In the genomic region with DNA sequence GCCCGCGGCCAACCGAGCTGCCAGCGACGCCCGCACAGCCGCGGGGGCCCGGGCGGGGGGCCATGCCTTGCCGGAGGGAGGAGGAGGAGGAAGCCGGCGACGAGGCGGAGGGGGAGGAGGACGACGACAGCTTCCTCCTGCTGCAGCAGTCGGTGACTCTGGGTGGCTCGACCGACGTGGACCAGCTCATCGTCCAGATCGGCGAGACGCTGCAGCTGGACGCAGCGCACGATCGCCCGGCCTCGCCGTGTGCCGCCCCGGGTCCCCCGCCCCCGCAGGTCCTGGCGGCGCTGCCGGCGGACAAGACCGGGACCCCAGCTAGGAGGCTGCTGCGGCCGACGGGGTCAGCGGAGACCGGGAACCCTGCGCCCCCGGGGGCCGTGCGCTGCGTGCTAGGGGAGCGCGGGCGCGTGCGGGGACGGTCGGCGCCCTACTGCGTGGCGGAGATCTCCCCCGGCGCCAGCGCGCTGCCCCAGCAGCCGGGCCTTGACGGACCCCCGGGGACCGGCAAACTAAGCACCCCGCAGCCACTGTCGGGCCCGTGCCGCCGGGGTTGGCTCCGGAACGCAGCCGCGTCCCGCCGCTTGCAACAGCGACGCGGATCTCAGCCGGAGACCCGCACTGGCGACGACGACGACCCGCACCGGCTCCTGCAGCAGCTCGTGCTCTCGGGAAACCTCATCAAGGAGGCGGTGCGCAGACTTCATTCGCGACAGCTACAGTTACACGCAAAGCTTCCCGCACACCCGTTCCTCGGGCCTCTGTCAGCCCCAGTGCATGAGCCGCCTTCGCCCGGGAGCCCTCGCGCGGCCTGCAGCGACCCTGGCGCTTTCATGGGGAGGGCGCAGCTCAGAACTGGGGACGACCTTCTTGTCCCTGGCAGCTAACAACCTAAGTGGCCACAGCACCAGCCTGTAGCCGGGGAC, we compare ENCODE assay signal across 8 mouse cellular contexts. TPM values are rescaled to one million over a fixed set of nuclear protein-coding genes. Genes with fewer than 3 reads are reported as not detected.
DNase-seq lines count a peak whose midpoint lies in the region; ATAC-seq and TF ChIP-seq lines count a peak whose summit lies in the region.

No protein-coding gene starts in this region.

- TF ChIP-seq RAD21 in MEL (IDR thresholded peaks at IDR 0.05; ENCODE audit: low read depth, low read length), result no peak

- no peaks in the 10 kb centered on the region for H3K9me3 ChIP-seq in MEL (replicated peaks; ENCODE audit: insufficient read depth, low read length)
- H3K9me3 ChIP-seq in forebrain, embryonic 15.5 days, result no peaks in the 10 kb centered on the region

- H3K27me3 ChIP-seq in MEL (ENCODE audit: control insufficient read depth in 1 of 2, insufficient read depth in 2 of 2, low read length in 2 of 2), result no peaks in the 10 kb centered on the region
- no peaks in the 10 kb centered on the region for H3K27me3 ChIP-seq in forebrain, embryonic 15.5 days

- peak overlapping the region; percentile 78 to 83 for H3K4me3 ChIP-seq in MEL (ENCODE audit: control insufficient read depth in 1 of 2, insufficient read depth in 1 of 2, low read depth in 2 of 2, low read length in 2 of 2)
- H3K4me3 ChIP-seq in forebrain, embryonic 15.5 days, result peak overlapping the region; percentile 72

- under 1% methylated on average over 99 of the region's 112 CpGs for whole genome bisulfite sequencing in forebrain, embryonic 15.5 days

- H3K4me1 ChIP-seq in MEL (ENCODE audit: control insufficient read depth in 1 of 2, insufficient read depth in 2 of 2, low read length in 2 of 2), result peaks cover 16 to 33% of the 10 kb centered on the region in 2 experiments
- H3K4me1 ChIP-seq in forebrain, embryonic 15.5 days, result peaks cover 33% of the 10 kb centered on the region

- ATAC-seq in forebrain, embryonic 15.5 days (replicated peaks), result peak; percentile 69
- peak; percentile 38 to 59; a peak in 3 of 4 replicates for ATAC-seq in hematopoietic stem cell, adult 5-6 weeks (replicated peaks in 1 of 2; ENCODE audit: insufficient read depth in 1 of 2, low FRiP score in 2 of 2, low TSS enrichment in 1 of 2, low read depth in 1 of 2, poor library complexity in 2 of 2, severe bottlenecking in 2 of 2)

- no peak for TF ChIP-seq EP300 in MEL (IDR thresholded peaks at IDR 0.05; ENCODE audit: low read depth in 1 of 2, low read length in 2 of 2)

- peaks cover 31% of the 10 kb centered on the region for H3K79me2 ChIP-seq in MEL (ENCODE audit: control insufficient read depth, insufficient read depth, low read length, poor library complexity)

- peak; percentile 85 for DNase-seq in MEL (ENCODE audit: low read depth, low spot score)
- DNase-seq in brain, adult 2 months (ENCODE audit: low read depth, low spot score), result peak; percentile 75
- peak; percentile 33 to 53 for DNase-seq in layer of hippocampus, postnatal 25 days (ENCODE audit: extremely low spot score in 1 of 2, low spot score in 1 of 2)
- peak; percentile 74 for DNase-seq in lung, postnatal 25 days (ENCODE audit: low spot score)
- peak; percentile 55 for DNase-seq in right cerebral cortex, adult 18-20 months
- peak; percentile 42 for DNase-seq in yolk sac, embryonic 10.5 days (ENCODE audit: low spot score)

- peak overlapping the region; percentile 94 for H3K27ac ChIP-seq in MEL (ENCODE audit: control insufficient read depth, low read depth, low read length)
- peak overlapping the region; percentile 98 for H3K27ac ChIP-seq in forebrain, embryonic 15.5 days (replicated peaks)

- H3K4me2 ChIP-seq in forebrain, embryonic 15.5 days (replicated peaks), result peak overlapping the region; percentile 84

- no peak for TF ChIP-seq CTCF in MEL (IDR thresholded peaks at IDR 0.05 in 2 of 3, conservative IDR thresholded peaks at IDR 0.05 in 1 of 3; ENCODE audit: control insufficient read depth in 1 of 3, insufficient read depth in 1 of 3, low read depth in 2 of 3, low read length in 3 of 3, poor library complexity in 1 of 3, severe bottlenecking in 1 of 3)

- peaks cover 0 to 34% of the 10 kb centered on the region in 2 experiments; a peak in 2 of 4 replicates for H3K36me3 ChIP-seq in MEL (ENCODE audit: control insufficient read depth in 1 of 2, insufficient read depth in 2 of 2, low read length in 2 of 2)
- no peaks in the 10 kb centered on the region for H3K36me3 ChIP-seq in forebrain, embryonic 15.5 days

- peak overlapping the region; percentile 95 for H3K9ac ChIP-seq in MEL (ENCODE audit: control insufficient read depth, low read depth, low read length, poor library complexity, severe bottlenecking)
- H3K9ac ChIP-seq in forebrain, embryonic 15.5 days (replicated peaks), result peak overlapping the region; percentile 74

- TF ChIP-seq POLR2A in MEL (IDR thresholded peaks at IDR 0.05; ENCODE audit: control insufficient read depth in 1 of 2, insufficient read depth in 1 of 2, low read depth in 1 of 2, low read length in 2 of 2, poor library complexity in 1 of 2), result peak; percentile 45 to 62; a peak in 2 of 4 replicates

TF ChIP-seq in MEL, 35 proteins besides CTCF, POLR2A, EP300 and RAD21:
- TF ChIP-seq MAZ (IDR thresholded peaks at IDR 0.05; ENCODE audit: low read depth, low read length) (peak; percentile 41; the same call in 1 of the 2 replicates), BHLHE40 (IDR thresholded peaks at IDR 0.05; ENCODE audit: borderline replicate concordance, low read depth, low read length) (no peak), ZMIZ1 (IDR thresholded peaks at IDR 0.05; ENCODE audit: low read depth, low read length) (peak; percentile 77; the same call in 1 of the 2 replicates), ETS1 (IDR thresholded peaks at IDR 0.05; ENCODE audit: low read depth, low read length) (no peak), TCF12 (IDR thresholded peaks at IDR 0.05; ENCODE audit: low read depth, low read length) (0 out of 2 replicates have a peak, but pooled peaks have one; percentile 6), TBP (IDR thresholded peaks at IDR 0.05; ENCODE audit: low read depth, low read length) (no peak), NELFE (IDR thresholded peaks at IDR 0.05; ENCODE audit: low read depth, low read length) (peak; percentile 59; the same call in 1 of the 2 replicates), UBTF (IDR thresholded peaks at IDR 0.05; ENCODE audit: borderline replicate concordance, insufficient read depth, low read depth, low read length) (peak; percentile 75; the same call in 1 of the 2 replicates), MAX (IDR thresholded peaks at IDR 0.05; ENCODE audit: low read length) (peak; percentile 18; the same call in 1 of the 2 replicates)
TF ChIP-seq in MEL: peak in this region for 6.

RNA-seq across cellular contexts. Expression of gene Frat1, which starts 0.6 kb away (rescaled TPM):
- total RNA-seq in MEL (2012; rRNA removed), result 26.7 and 36.0 TPM in 2 replicates
- 10 to 100 TPM in 1 of 2 experiments, not detected in 1; 31.5 TPM for polyA plus RNA-seq in MEL (2012; ENCODE audit: insufficient read depth in 1 of 2, insufficient read length in 2 of 2, low read depth in 1 of 2, low replicate concordance in 2 of 2, missing spikeins in 1 of 2)
- 34.7 and 35.1 TPM in 2 replicates for polyA plus RNA-seq in forebrain, embryonic 15.5 days (2015; fragmentation: Nextera tagmentation; extraction: Ambion mirVana)
- 11.4 and 16.7 TPM in 2 replicates for total RNA-seq in hematopoietic stem cell, adult 5-6 weeks (2017)
- total RNA-seq in layer of hippocampus, postnatal 25 days (2021), result 10 to 100 TPM; 22.4 to 24.8 TPM

RNA-seq across cellular contexts. Expression of gene Frat2, which starts 17.6 kb away (rescaled TPM):
- 55.6 and 58.2 TPM in 2 replicates for total RNA-seq in MEL (2012; rRNA removed)
- 100 to 1,000 TPM in 1 of 2 experiments, not detected in 1; 110 TPM for polyA plus RNA-seq in MEL (2012; ENCODE audit: insufficient read depth in 1 of 2, insufficient read length in 2 of 2, low read depth in 1 of 2, low replicate concordance in 2 of 2, missing spikeins in 1 of 2)
- polyA plus RNA-seq in forebrain, embryonic 15.5 days (2015; fragmentation: Nextera tagmentation; extraction: Ambion mirVana), result 16.9 and 17.9 TPM in 2 replicates
- total RNA-seq in hematopoietic stem cell, adult 5-6 weeks (2017), result 28.0 and 33.7 TPM in 2 replicates
- total RNA-seq in layer of hippocampus, postnatal 25 days (2021), result 10 to 100 TPM; 13.9 to 14.9 TPM

RNA-seq across cellular contexts. Expression of gene Arhgap19, which starts 28.5 kb away (rescaled TPM):
- 47.5 and 53.9 TPM in 2 replicates for total RNA-seq in MEL (2012; rRNA removed)
- 10 to 100 TPM in 1 of 2 experiments, not detected in 1; 67.9 TPM for polyA plus RNA-seq in MEL (2012; ENCODE audit: insufficient read depth in 1 of 2, insufficient read length in 2 of 2, low read depth in 1 of 2, low replicate concordance in 2 of 2, missing spikeins in 1 of 2)
- 10.6 and 11.2 TPM in 2 replicates for polyA plus RNA-seq in forebrain, embryonic 15.5 days (2015; fragmentation: Nextera tagmentation; extraction: Ambion mirVana)
- 17.8 and 26.8 TPM in 2 replicates for total RNA-seq in hematopoietic stem cell, adult 5-6 weeks (2017)
- total RNA-seq in layer of hippocampus, postnatal 25 days (2021), result 1 to 10 TPM; 2.4 to 2.5 TPM

Comparison
In these comparisons a context has a peak if more than half of its experiments do, and no peak if none do; other contexts are left out.
1. Peak in every context shown above with its lines: DNase-seq, ATAC-seq, H3K4me3 ChIP-seq and H3K27ac ChIP-seq.